Mouse (Mus musculus): ENCODE data around the gene 1700123K08Rik.
"Not testable (repeated sequence)": the region's sequence is repeated elsewhere in the genome, so short reads cannot be mapped to it uniquely, and the experiment has no call there.

Gene 1700123K08Rik

GRCm38 (mm10) chr5:138564612-138565011 is at the start of gene 1700123K08Rik:
1700123K08Rik (minus strand) TSS chr5:138564712.
- DNase-seq, result not testable (repeated sequence)

GRCm38 (mm10) chr5:138587396-138587795 is 22.9 kb upstream of the 1700123K08Rik start:
- no peak for DNase-seq

GRCm38 (mm10) chr5:138571623-138572022 is 7.1 kb upstream of the 1700123K08Rik start:
- peak; percentile 19 for DNase-seq

- no peak for DNase-seq
Observed at GRCm38 (mm10) chr5:138552718-138553117, 11.8 kb downstream of the 1700123K08Rik start.

- no peak for DNase-seq
Observed at GRCm38 (mm10) chr5:138532491-138532890, 32.0 kb downstream of the 1700123K08Rik start.

All from right cerebral cortex, postnatal 4 days (tissue).